Mouse (Mus musculus) cerebellum, adult 2 months (tissue): ENCODE data around the gene Fstl1. TPM values are rescaled to one million over a fixed set of nuclear protein-coding genes. Genes with fewer than 3 reads are reported as not detected.

ENCODE experiments used
- DNase-seq, 2 experiments: peaks; one replicate each; pipeline ENCODE4 v3.0.0; 2021
- H3K27ac ChIP-seq: fragments of 200-500 bp; 2 replicates; pipeline ENCODE4 v1.5.1; 2012; ENCODE audit warnings: low read length, control low read depth, inconsistent platforms; ENCODE audit not compliant: insufficient read depth
- H3K27me3 ChIP-seq: fragments of 200-500 bp; 2 replicates; pipeline ENCODE4 v1.6.1; 2012; ENCODE audit warnings: inconsistent platforms, mild to moderate bottlenecking, low read length, moderate library complexity; ENCODE audit not compliant: control insufficient read depth, insufficient read depth
- H3K4me1 ChIP-seq: fragments of 200-500 bp; 2 replicates; pipeline ENCODE4 v1.6.1; 2011; ENCODE audit warnings: low read length; ENCODE audit not compliant: control insufficient read depth, insufficient read depth
- H3K4me3 ChIP-seq: fragments of 200-500 bp; replicated peaks from 2 replicates; pipeline ENCODE3; 2011; ENCODE audit warnings: mild to moderate bottlenecking, low read depth, low read length, control low read depth; ENCODE audit not compliant: insufficient read depth
- CTCF ChIP-seq: fragments of 200-500 bp; IDR thresholded peaks from 2 replicates; pipeline ENCODE4 v1.5.1; 2011; ENCODE audit warnings: low read depth, mild to moderate bottlenecking, control low read depth, low read length, moderate library complexity, borderline replicate concordance; ENCODE audit not compliant: insufficient read depth
- POLR2A ChIP-seq: fragments of 200-500 bp; IDR thresholded peaks from 2 replicates; pipeline ENCODE4 v1.6.1; 2011; ENCODE audit warnings: low read length, control low read depth, borderline replicate concordance; ENCODE audit not compliant: insufficient read depth
- WGBS: fragments of 180-500 bp; shearing (Covaris S2); methylation state at CpG from one replicate; pipeline ENCODE4 v1.1.7; 2018; 5-methylcytosine and 5-hydroxymethylcytosine counted together
- polyA plus RNA-seq: library from polyadenylated mRNA; depleted of rRNA; stranded (reverse); fragments of >200 nt; gene quantifications from 2 replicates; pipeline ENCODE4 v1.2.3, GENCODE M21; 2012

The Fstl1 gene
- polyA plus RNA-seq, 1 experiment = 35.2 TPM

- Histone ChIP-seq H3K27ac (no peak overlapping the region), H3K27me3 (no peaks in the 10 kb centered on the region), H3K4me1 (peaks cover 10% of the 10 kb centered on the region; the same call in 1 of the 2 replicates), H3K4me3 (no peak overlapping the region)
- no peak for DNase-seq
- WGBS = 41% methylated on average over 6 of the region's 6 CpGs
- no peak for TF ChIP-seq CTCF
- TF ChIP-seq POLR2A = no peak
These were observed 12.3 kb downstream of the Fstl1 start for GRCm38 (mm10) chr16:37789015-37789381.

GRCm38 (mm10) chr16:37789394-37789920, 12.8 kb downstream of the Fstl1 start:
- peak in 1 of 2 experiments; percentile 53 for DNase-seq
- TF ChIP-seq POLR2A (no peak), CTCF (no peak)
- 31% methylated on average over 6 of the region's 6 CpGs for WGBS
- Histone ChIP-seq H3K4me1 (peaks cover 10% of the 10 kb centered on the region; the same call in 1 of the 2 replicates), H3K27ac (no peak overlapping the region), H3K4me3 (no peak overlapping the region), H3K27me3 (no peaks in the 10 kb centered on the region)

- no peak for DNase-seq
- Histone ChIP-seq H3K4me3 (no peak overlapping the region), H3K27ac (no peak overlapping the region), H3K4me1 (peaks cover 10% of the 10 kb centered on the region; the same call in 1 of the 2 replicates), H3K27me3 (no peaks in the 10 kb centered on the region)
- TF ChIP-seq CTCF (no peak), POLR2A (no peak)
- 86% methylated on average over 12 of the region's 12 CpGs for WGBS
These were observed 13.5 kb downstream of the Fstl1 start for GRCm38 (mm10) chr16:37790008-37790780.

- no peak for DNase-seq
- WGBS = 40% methylated on average over 8 of the region's 8 CpGs
- Histone ChIP-seq H3K4me1 (peaks cover 10% of the 10 kb centered on the region; the same call in 1 of the 2 replicates), H3K27ac (no peak overlapping the region), H3K4me3 (no peak overlapping the region), H3K27me3 (no peaks in the 10 kb centered on the region)
- TF ChIP-seq CTCF (no peak), POLR2A (no peak)
These were observed 14.1 kb downstream of the Fstl1 start for GRCm38 (mm10) chr16:37790781-37791175.

GRCm38 (mm10) chr16:37795651-37796150, 19.0 kb downstream of the Fstl1 start:
- 50% methylated on average over 10 of the region's 10 CpGs for WGBS

GRCm38 (mm10) chr16:37796270-37796669, 19.6 kb downstream of the Fstl1 start:
- Histone ChIP-seq H3K27me3 (no peaks in the 10 kb centered on the region), H3K27ac (no peak overlapping the region), H3K4me1 (no peaks in the 10 kb centered on the region), H3K4me3 (no peak overlapping the region)
- WGBS = 93% methylated on average over 11 of the region's 11 CpGs
- TF ChIP-seq CTCF (no peak), POLR2A (no peak)
- no peak for DNase-seq

More at GRCm38 (mm10) chr16:37795651-37796150, 19.0 kb downstream of the Fstl1 start:
- Histone ChIP-seq H3K27ac (no peak overlapping the region), H3K4me1 (no peaks in the 10 kb centered on the region), H3K27me3 (no peaks in the 10 kb centered on the region), H3K4me3 (no peak overlapping the region)
- DNase-seq = no peak
- no peak for TF ChIP-seq CTCF
- TF ChIP-seq POLR2A = no peak

- TF ChIP-seq CTCF (no peak), POLR2A (no peak)
- H3K4me3 ChIP-seq = no peak overlapping the region
- H3K27ac ChIP-seq = no peak overlapping the region
- WGBS = 81% methylated on average over 2 of the region's 2 CpGs
- no peaks in the 10 kb centered on the region for H3K27me3 ChIP-seq
- no peaks in the 10 kb centered on the region; the same call in 1 of the 2 replicates for H3K4me1 ChIP-seq
- no peak for DNase-seq
These were observed 24.4 kb downstream of the Fstl1 start for GRCm38 (mm10) chr16:37801097-37801496.

- no peak for DNase-seq
- WGBS = 74% methylated on average over 4 of the region's 4 CpGs
- H3K27me3 ChIP-seq = no peaks in the 10 kb centered on the region
These were observed 26.1 kb downstream of the Fstl1 start for GRCm38 (mm10) chr16:37802686-37803295.

More at GRCm38 (mm10) chr16:37802686-37803295, 26.1 kb downstream of the Fstl1 start:
- TF ChIP-seq POLR2A (no peak), CTCF (no peak)
- Histone ChIP-seq H3K4me3 (no peak overlapping the region), H3K4me1 (peaks cover 5% of the 10 kb centered on the region), H3K27ac (no peak overlapping the region)
